In the genomic region with DNA sequence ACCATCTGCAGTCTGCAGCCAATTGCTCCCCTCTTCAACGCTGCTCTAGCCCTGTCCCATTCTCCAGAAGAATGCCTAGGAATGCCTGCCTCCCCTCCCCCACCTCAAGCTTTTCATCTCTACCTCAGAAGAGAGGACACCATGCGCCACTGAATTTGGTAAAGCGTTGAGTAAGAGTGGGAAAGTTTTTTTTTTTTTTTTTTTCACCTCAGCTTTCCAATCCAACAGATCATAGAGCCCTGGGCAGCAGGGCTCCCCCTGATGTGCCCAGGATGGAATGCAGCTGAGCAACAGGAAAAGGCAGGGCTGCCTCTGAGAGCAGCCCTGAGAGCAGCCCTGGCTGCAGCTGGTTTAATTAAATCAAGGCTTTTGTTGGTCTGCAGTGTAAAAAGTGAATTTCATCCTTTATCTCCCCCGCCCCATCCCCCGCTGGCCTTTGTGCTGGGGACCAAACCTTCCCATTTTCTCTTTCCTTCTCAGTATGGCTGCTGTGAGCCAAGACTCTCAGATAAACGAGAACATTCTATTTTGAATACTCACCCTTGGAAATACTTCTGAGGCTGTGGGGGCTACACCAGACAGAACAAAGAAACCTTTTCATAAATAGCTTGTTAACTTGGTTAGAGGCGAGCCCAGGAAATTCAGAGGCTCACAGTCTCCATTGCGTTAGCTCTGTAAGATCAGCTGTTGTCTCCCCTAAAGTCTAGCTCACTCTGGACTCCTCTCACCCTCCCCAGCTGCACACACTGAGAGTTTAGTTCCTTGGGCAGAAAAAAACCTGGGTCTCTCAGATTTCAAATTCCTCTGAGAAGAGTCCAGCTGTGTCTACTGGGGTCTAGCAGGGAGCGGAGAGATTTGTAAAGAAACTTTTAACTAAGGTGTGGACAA, we compare ENCODE assay signal across 7 mouse cellular contexts. TPM values are rescaled to one million over a fixed set of nuclear protein-coding genes. Genes with fewer than 3 reads are reported as not detected.
DNase-seq lines count a peak whose midpoint lies in the region; ATAC-seq lines count a peak whose summit lies in the region.

No protein-coding gene starts in this region.

- no peak overlapping the region for H3K4me2 ChIP-seq in forebrain, embryonic 15.5 days (replicated peaks)
- H3K4me2 ChIP-seq in limb, embryonic 11.5 days (ENCODE audit: low read depth, severe bottlenecking), result no peak overlapping the region

- 4% methylated on average over 9 of the region's 9 CpGs for WGBS in forebrain, embryonic 15.5 days
- WGBS in limb, embryonic 11.5 days, result 31% methylated on average over 9 of the region's 9 CpGs

- H3K9me3 ChIP-seq in forebrain, embryonic 15.5 days, result no peaks in the 10 kb centered on the region
- H3K9me3 ChIP-seq in limb, embryonic 11.5 days (ENCODE audit: control insufficient read depth, low read length), result no peaks in the 10 kb centered on the region

- H3K4me3 ChIP-seq in forebrain, embryonic 15.5 days, result no peak overlapping the region
- no peak overlapping the region for H3K4me3 ChIP-seq in limb, embryonic 11.5 days (ENCODE audit: low read depth, low read length)

- H3K36me3 ChIP-seq in forebrain, embryonic 15.5 days, result no peaks in the 10 kb centered on the region
- no peaks in the 10 kb centered on the region for H3K36me3 ChIP-seq in limb, embryonic 11.5 days (ENCODE audit: control insufficient read depth, insufficient read depth, low read length)

- no peak overlapping the region for H3K9ac ChIP-seq in forebrain, embryonic 15.5 days (replicated peaks)
- no peak overlapping the region; the same call in 1 of the 2 replicates for H3K9ac ChIP-seq in limb, embryonic 11.5 days (ENCODE audit: low read length)

- ATAC-seq in forebrain, embryonic 15.5 days (replicated peaks), result peak; percentile 90
- peak; percentile 33; the same call in 1 of the 2 replicates for ATAC-seq in limb, embryonic 11.5 days (ENCODE audit: insufficient number of reproducible peaks, low FRiP score, low TSS enrichment, low read depth)

- H3K27me3 ChIP-seq in forebrain, embryonic 15.5 days, result no peaks in the 10 kb centered on the region
- no peaks in the 10 kb centered on the region for H3K27me3 ChIP-seq in limb, embryonic 11.5 days (ENCODE audit: control insufficient read depth, insufficient read depth, low read length)

- H3K4me1 ChIP-seq in forebrain, embryonic 15.5 days, result peaks cover 15% of the 10 kb centered on the region
- peaks cover 4% of the 10 kb centered on the region; the same call in 1 of the 2 replicates for H3K4me1 ChIP-seq in limb, embryonic 11.5 days (ENCODE audit: control insufficient read depth, insufficient read depth, low read length)

- H3K27ac ChIP-seq in forebrain, embryonic 15.5 days (replicated peaks), result peak overlapping the region; percentile 77
- H3K27ac ChIP-seq in limb, embryonic 11.5 days (replicated peaks; ENCODE audit: low read depth, low read length), result peak overlapping the region; percentile 75

- DNase-seq in right cerebral cortex, postnatal 10 days (ENCODE audit: low spot score in 2 of 2), result peak; percentile 73 to 81
- no peak for DNase-seq in right cerebral cortex, postnatal 4 days
- peak; percentile 64 for DNase-seq in limb, embryonic 11.5 days (ENCODE audit: low spot score)
- DNase-seq in testis, postnatal 10 days (ENCODE audit: low spot score), result peak; percentile 78
- DNase-seq in cerebellum, adult 11 months, result no peak
- no peak for DNase-seq in thymus, postnatal 4 days

RNA-seq across cellular contexts. Expression of gene Eif1b, which starts 36.0 kb away (rescaled TPM):
- polyA plus RNA-seq in forebrain, embryonic 15.5 days (2015; fragmentation: Nextera tagmentation; extraction: Ambion mirVana), result 495 and 511 TPM in 2 replicates
- 229 and 230 TPM in 2 replicates for polyA plus RNA-seq in limb, embryonic 11.5 days (2014; fragmentation: Nextera tagmentation; extraction: Ambion mirVana)

Comparison
In these comparisons a context has a peak if more than half of its experiments do, and no peak if none do; other contexts are left out.
1. DNase-seq: peak in right cerebral cortex, postnatal 10 days (2 of 2), limb, embryonic 11.5 days (single experiment) and testis, postnatal 10 days (single experiment); none in right cerebral cortex, postnatal 4 days (single experiment), cerebellum, adult 11 months (single experiment) and thymus, postnatal 4 days (single experiment).